Mouse (Mus musculus): ENCODE results near the gene Eno3. TPM values are rescaled to one million over a fixed set of nuclear protein-coding genes. Genes with fewer than 3 reads are reported as not detected.

The Eno3 gene
- total and polyA plus RNA-seq, 3 experiments = 1,222 to 1,659 (median 1,523) TPM

DNA sequence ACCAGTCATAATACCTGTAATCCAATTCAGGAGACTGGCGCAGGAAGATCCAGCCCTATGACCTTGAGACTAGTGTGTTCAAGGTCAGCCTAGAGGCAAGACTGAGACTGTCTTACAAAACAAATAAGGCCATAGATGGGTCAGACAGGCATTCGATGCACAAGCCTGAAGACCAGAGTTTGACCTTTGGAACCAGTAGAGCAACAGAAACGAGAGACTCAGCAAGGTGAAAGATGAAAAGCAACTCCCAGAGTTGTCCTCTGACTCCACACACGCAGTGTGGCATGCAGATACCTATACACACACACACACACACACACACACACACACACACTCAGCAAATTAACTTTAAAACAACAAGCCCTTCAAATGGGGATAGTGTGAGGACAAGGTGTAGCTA lies 30.1 kb upstream of the Eno3 start:
- Histone ChIP-seq H3K36me3 (ENCODE audit: control insufficient read depth, insufficient read depth, low read length) (no peaks in the 10 kb centered on the region), H3K27me3 (ENCODE audit: control insufficient read depth, insufficient read depth, low read length) (no peaks in the 10 kb centered on the region), H3K9ac (ENCODE audit: low read depth, low read length) (no peak overlapping the region), H3K4me1 (ENCODE audit: control insufficient read depth, insufficient read depth, low read length) (peaks cover 2% of the 10 kb centered on the region; the same call in 1 of the 2 replicates), H3K4me3 (no peak overlapping the region), H3K27ac (no peak overlapping the region), H3K79me2 (replicated peaks; ENCODE audit: control insufficient read depth, insufficient read depth, low read length) (no peaks in the 10 kb centered on the region)
- no peak for DNase-seq
- WGBS = 78% methylated on average over 4 of the region's 4 CpGs
- no peak for TF ChIP-seq CTCF (IDR thresholded peaks at IDR 0.05)
- no peak for TF ChIP-seq EP300 (IDR thresholded peaks at IDR 0.05; ENCODE audit: insufficient read depth, low read depth, low read length)
- TF ChIP-seq POLR2A (IDR thresholded peaks at IDR 0.05; ENCODE audit: insufficient read depth, low read depth, low read length) = no peak
- intact Hi-C loops (cut with DNase I) = no loop called here

DNA sequence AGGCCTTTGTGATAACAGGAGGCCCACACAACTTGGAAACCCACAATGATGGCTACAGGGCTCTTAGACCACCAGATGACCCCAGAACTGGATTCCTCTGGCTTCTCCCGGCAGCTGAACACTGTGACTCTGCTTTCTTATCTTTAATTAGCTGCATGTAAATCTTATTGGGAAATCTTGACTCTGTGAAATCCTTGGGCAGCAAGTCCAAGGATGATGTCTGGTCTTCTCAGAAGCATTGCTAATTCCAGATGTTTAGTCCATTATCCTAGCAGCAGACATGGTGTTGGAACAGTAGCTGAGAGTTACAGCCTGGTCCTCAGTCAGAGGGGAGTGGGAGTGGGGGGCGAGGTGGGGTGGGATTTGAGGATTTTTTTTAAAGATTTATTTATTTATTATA lies 28.6 kb upstream of the Eno3 start:
- intact Hi-C loops (cut with DNase I) = no loop called here
- 50% methylated on average over 2 of the region's 2 CpGs for WGBS
- DNase-seq = no peak

DNA sequence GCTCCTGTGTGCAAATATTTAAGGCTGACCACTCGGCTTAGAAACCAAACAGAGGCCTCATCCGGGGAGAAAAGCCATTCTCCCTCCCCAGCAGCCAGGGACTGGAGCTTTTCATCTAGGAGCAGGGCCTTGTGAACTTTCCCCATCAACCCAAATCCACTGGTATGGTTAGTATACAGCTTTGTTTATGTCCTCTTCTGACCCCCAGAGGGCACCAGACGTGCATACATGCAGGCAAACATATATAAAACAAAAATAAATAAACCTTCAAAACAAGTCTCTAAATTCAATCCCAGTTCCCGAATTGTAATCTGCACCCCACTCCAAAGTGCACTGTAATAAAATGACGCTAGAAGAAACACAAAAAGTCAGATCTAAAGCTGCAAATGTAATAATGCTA lies 27.4 kb upstream of the Eno3 start:
- no peak for DNase-seq
- intact Hi-C loops (cut with DNase I) = loop anchor here (1.0 kb wide), 1 partner anchor 126 kb away; no protein-coding TSS in a partner anchor
- H3K36me3 ChIP-seq (ENCODE audit: control insufficient read depth, insufficient read depth, low read length) = no peaks in the 10 kb centered on the region
- H3K27ac ChIP-seq = no peak overlapping the region
- H3K27me3 ChIP-seq (ENCODE audit: control insufficient read depth, insufficient read depth, low read length) = no peaks in the 10 kb centered on the region
- 49% methylated on average over 5 of the region's 5 CpGs for WGBS
- no peak overlapping the region for H3K9ac ChIP-seq (ENCODE audit: low read depth, low read length)
- TF ChIP-seq EP300 (IDR thresholded peaks at IDR 0.05; ENCODE audit: insufficient read depth, low read depth, low read length) = no peak
- TF ChIP-seq POLR2A (IDR thresholded peaks at IDR 0.05; ENCODE audit: insufficient read depth, low read depth, low read length) = no peak
- peak; percentile 72 for TF ChIP-seq CTCF (IDR thresholded peaks at IDR 0.05)
- H3K4me1 ChIP-seq (ENCODE audit: control insufficient read depth, insufficient read depth, low read length) = no peaks in the 10 kb centered on the region
- H3K4me3 ChIP-seq = no peak overlapping the region
- H3K79me2 ChIP-seq (replicated peaks; ENCODE audit: control insufficient read depth, insufficient read depth, low read length) = no peaks in the 10 kb centered on the region

More for the DNA sequence above, 28.6 kb upstream of the Eno3 start:
- no peak overlapping the region for H3K9ac ChIP-seq (ENCODE audit: low read depth, low read length)
- no peaks in the 10 kb centered on the region for H3K36me3 ChIP-seq (ENCODE audit: control insufficient read depth, insufficient read depth, low read length)
- no peaks in the 10 kb centered on the region for H3K27me3 ChIP-seq (ENCODE audit: control insufficient read depth, insufficient read depth, low read length)
- H3K4me3 ChIP-seq = no peak overlapping the region
- H3K4me1 ChIP-seq (ENCODE audit: control insufficient read depth, insufficient read depth, low read length) = no peaks in the 10 kb centered on the region
- no peaks in the 10 kb centered on the region for H3K79me2 ChIP-seq (replicated peaks; ENCODE audit: control insufficient read depth, insufficient read depth, low read length)
- no peak overlapping the region for H3K27ac ChIP-seq
- TF ChIP-seq CTCF (IDR thresholded peaks at IDR 0.05) (no peak), POLR2A (IDR thresholded peaks at IDR 0.05; ENCODE audit: insufficient read depth, low read depth, low read length) (no peak), EP300 (IDR thresholded peaks at IDR 0.05; ENCODE audit: insufficient read depth, low read depth, low read length) (no peak)

DNA sequence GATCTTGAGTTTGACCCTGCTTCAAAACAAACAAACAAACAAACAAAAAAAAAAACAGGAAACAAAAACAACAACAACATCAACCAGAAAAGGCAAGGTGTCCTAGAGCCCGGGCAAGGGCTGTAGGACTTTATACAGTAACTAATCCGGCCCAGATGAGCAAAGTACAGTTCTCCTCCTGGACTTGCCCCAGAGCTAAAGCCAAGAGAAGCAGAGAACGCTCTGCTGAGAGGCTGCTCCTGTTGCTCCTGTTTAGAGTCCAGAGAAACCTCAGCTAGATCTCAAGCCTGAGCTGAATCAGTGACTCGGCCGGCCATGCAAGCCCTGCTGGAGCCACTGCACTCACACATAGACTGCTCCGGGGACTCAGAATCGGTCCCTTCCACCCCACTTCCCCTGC lies 26.9 kb upstream of the Eno3 start:
- Histone ChIP-seq H3K4me3 (no peak overlapping the region), H3K4me1 (ENCODE audit: control insufficient read depth, insufficient read depth, low read length) (no peaks in the 10 kb centered on the region), H3K27me3 (ENCODE audit: control insufficient read depth, insufficient read depth, low read length) (no peaks in the 10 kb centered on the region), H3K9ac (ENCODE audit: low read depth, low read length) (no peak overlapping the region), H3K79me2 (replicated peaks; ENCODE audit: control insufficient read depth, insufficient read depth, low read length) (no peaks in the 10 kb centered on the region), H3K27ac (no peak overlapping the region), H3K36me3 (ENCODE audit: control insufficient read depth, insufficient read depth, low read length) (no peaks in the 10 kb centered on the region)
- intact Hi-C loops (cut with DNase I) = no loop called here
- no peak for DNase-seq
- no peak for TF ChIP-seq POLR2A (IDR thresholded peaks at IDR 0.05; ENCODE audit: insufficient read depth, low read depth, low read length)
- TF ChIP-seq EP300 (IDR thresholded peaks at IDR 0.05; ENCODE audit: insufficient read depth, low read depth, low read length) = no peak
- 67% methylated on average over 7 of the region's 7 CpGs for WGBS

DNA sequence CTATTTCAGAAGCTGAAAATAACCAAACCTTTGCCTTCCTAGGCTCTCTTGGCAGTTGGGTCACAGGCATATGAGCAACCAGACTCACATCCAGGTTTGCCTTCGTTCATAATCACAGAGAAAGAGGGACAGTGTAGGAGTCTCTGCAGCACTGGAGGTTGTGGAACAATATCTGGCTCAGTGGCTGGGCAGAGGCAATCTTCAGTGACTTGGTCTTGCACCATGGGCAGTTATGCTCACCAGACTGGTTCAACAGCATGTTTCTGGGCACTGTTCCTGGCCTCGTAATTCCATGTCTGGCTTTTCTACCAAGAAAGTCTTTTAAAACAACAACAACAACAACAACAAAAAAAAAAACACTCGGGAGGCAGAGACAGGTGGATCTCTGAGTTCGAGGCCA lies 21.4 kb upstream of the Eno3 start:
- Histone ChIP-seq H3K9ac (ENCODE audit: low read depth, low read length) (no peak overlapping the region), H3K4me3 (no peak overlapping the region), H3K27me3 (ENCODE audit: control insufficient read depth, insufficient read depth, low read length) (no peaks in the 10 kb centered on the region), H3K27ac (no peak overlapping the region), H3K79me2 (replicated peaks; ENCODE audit: control insufficient read depth, insufficient read depth, low read length) (no peaks in the 10 kb centered on the region), H3K4me1 (ENCODE audit: control insufficient read depth, insufficient read depth, low read length) (0 out of 2 replicates have a peak, but pooled peaks cover 2% of the 10 kb centered on the region), H3K36me3 (ENCODE audit: control insufficient read depth, insufficient read depth, low read length) (no peaks in the 10 kb centered on the region)
- no peak for DNase-seq
- no peak for TF ChIP-seq POLR2A (IDR thresholded peaks at IDR 0.05; ENCODE audit: insufficient read depth, low read depth, low read length)
- TF ChIP-seq CTCF (IDR thresholded peaks at IDR 0.05) = no peak
- TF ChIP-seq EP300 (IDR thresholded peaks at IDR 0.05; ENCODE audit: insufficient read depth, low read depth, low read length) = no peak
- intact Hi-C loops (cut with DNase I) = no loop called here
- 78% methylated on average over 4 of the region's 4 CpGs for WGBS

DNA sequence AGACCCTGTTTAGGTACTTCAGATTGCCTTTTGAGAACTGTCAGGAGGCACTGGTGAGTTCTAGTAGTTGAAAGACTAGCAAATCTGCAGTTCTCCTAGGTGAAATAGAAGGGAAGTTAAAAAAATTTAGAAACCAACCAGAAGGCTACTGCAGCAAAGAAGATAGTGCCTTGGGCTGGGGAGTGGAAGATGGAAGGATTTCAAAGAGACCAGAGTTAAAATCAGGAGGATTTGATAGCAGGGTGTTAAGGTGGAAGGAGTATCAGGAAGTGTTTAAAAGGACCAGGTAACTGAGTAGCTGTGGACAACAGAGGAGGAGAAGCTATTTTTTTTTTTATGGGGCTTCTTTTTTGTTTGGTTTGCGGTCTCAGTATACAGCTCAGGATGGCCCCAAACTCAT lies 19.2 kb upstream of the Eno3 start:
- no peaks in the 10 kb centered on the region for H3K27me3 ChIP-seq (ENCODE audit: control insufficient read depth, insufficient read depth, low read length)
- no peak overlapping the region for H3K27ac ChIP-seq
- intact Hi-C loops (cut with DNase I) = no loop called here
- H3K36me3 ChIP-seq (ENCODE audit: control insufficient read depth, insufficient read depth, low read length) = no peaks in the 10 kb centered on the region
- no peaks in the 10 kb centered on the region for H3K79me2 ChIP-seq (replicated peaks; ENCODE audit: control insufficient read depth, insufficient read depth, low read length)
- no peak overlapping the region for H3K4me3 ChIP-seq
- peaks cover 2% of the 10 kb centered on the region; the same call in 1 of the 2 replicates for H3K4me1 ChIP-seq (ENCODE audit: control insufficient read depth, insufficient read depth, low read length)
- no peak for DNase-seq
- H3K9ac ChIP-seq (ENCODE audit: low read depth, low read length) = no peak overlapping the region
- WGBS = 95% methylated on average over 1 of the region's 1 CpGs
- TF ChIP-seq POLR2A (IDR thresholded peaks at IDR 0.05; ENCODE audit: insufficient read depth, low read depth, low read length) (no peak), EP300 (IDR thresholded peaks at IDR 0.05; ENCODE audit: insufficient read depth, low read depth, low read length) (no peak), CTCF (IDR thresholded peaks at IDR 0.05) (no peak)
